10 mouse cellular contexts compared by ENCODE assay signal in the genomic region with DNA sequence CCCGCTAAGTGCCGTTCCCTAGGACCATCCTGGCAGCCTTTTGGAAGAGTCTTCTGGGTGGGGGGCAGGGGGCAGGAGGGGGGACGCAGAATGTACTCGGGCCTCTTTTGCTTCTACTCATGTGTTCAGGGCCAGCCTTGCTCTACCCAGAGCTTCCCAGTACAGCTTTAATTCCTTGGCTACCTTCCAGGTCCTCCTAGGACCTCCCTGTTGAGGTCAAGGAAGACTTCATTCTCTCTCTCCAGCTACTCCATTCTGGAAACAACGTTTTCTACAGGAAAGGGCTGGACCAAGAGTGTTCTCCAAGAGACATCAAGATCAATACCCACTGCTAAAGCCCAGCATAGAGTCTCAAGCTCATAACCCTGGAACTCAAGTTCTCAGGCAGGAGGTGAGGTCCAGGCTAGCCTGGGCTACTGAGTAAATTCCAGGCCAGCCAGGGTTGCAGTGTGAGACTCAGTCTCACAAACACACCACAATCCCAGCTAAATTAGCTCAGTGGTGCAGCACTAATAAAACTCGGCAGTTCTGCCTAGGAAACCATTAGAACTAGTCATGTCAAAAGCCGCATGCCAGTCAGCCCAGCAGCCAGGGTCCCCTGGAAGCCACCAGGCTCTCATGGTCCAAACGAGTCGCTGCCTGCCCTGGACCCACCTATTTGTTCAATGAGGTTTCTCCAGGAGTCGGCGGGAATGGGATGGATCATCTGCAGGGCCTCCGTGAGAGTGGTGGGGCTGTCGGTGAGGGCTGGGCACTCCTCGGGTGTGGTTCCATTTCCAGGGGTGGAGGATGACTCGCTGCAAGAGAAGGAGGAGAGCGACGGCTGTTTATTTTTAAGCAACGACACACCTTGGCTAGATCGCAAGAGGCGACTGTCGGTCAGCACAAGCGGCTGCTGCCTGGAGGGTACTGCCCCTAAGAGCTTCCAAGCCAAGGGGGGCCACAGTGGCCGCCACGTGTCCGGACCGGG. TPM values are rescaled to one million over a fixed set of nuclear protein-coding genes. Genes with fewer than 3 reads are reported as not detected.
DNase-seq lines count a peak whose midpoint lies in the region; ATAC-seq and TF ChIP-seq lines count a peak whose summit lies in the region.
"Had no signal": no experiment of that assay in that cellular context is flagged by ENCODE, and none has a peak within 500 bp of the region (broad histone marks: within the 10 kb centered on the region; RNA-seq: fewer than 3 reads in every experiment).

No protein-coding gene starts in this region.

- no peaks in the 10 kb centered on the region for H3K36me3 ChIP-seq in heart, embryonic 10.5 days
- H3K36me3 ChIP-seq in hindbrain, embryonic 11.5 days (ENCODE audit: control insufficient read depth, insufficient read depth, low read length) = no peaks in the 10 kb centered on the region
- H3K36me3 ChIP-seq in liver, embryonic 14.5 days (replicated peaks; ENCODE audit: control insufficient read depth, insufficient read depth, low read depth) = no peaks in the 10 kb centered on the region
- no peaks in the 10 kb centered on the region for H3K36me3 ChIP-seq in stomach, postnatal 0 days (ENCODE audit: control insufficient read depth, insufficient read depth, low read length)

- H3K9ac ChIP-seq in hindbrain, embryonic 11.5 days (ENCODE audit: low read depth, low read length) = no peak overlapping the region
- H3K9ac ChIP-seq in liver, embryonic 14.5 days (replicated peaks) = no peak overlapping the region
- peak overlapping the region; percentile 60 for H3K9ac ChIP-seq in stomach, postnatal 0 days (ENCODE audit: low read length)

- no peak for DNase-seq in heart, embryonic 10.5 days (ENCODE audit: low spot score)
- no peak for DNase-seq in heart, postnatal 10 days
- peak; percentile 17 for DNase-seq in R1 (ENCODE audit: low read depth, low spot score)
- DNase-seq in hindbrain, embryonic 11.5 days (ENCODE audit: low spot score) = no peak
- DNase-seq in liver, embryonic 14.5 days (ENCODE audit: low read depth in 3 of 3, low spot score in 3 of 3) = no peak
- no peak for DNase-seq in stomach, postnatal 0 days (ENCODE audit: low spot score)
- DNase-seq in thymus, adult 18-20 months = no peak
- DNase-seq in adrenal gland, postnatal 10 days = no peak

- no peak overlapping the region for H3K27ac ChIP-seq in heart, embryonic 10.5 days
- H3K27ac ChIP-seq in hindbrain, embryonic 11.5 days (ENCODE audit: low read depth, low read length) = no peak overlapping the region
- no peak overlapping the region for H3K27ac ChIP-seq in liver, embryonic 14.5 days
- peak overlapping the region; percentile 67; the same call in 1 of the 2 replicates for H3K27ac ChIP-seq in stomach, postnatal 0 days (replicated peaks)

- intact Hi-C loops in heart, postnatal 10 days (cut with DNase I) = no loop called here

- TF ChIP-seq EP300 in liver, embryonic 14.5 days (IDR thresholded peaks at IDR 0.05; ENCODE audit: low read depth) = no peak
- no peak for TF ChIP-seq EP300 in stomach, postnatal 0 days (optimal IDR thresholded peaks at IDR 0.05)

- ATAC-seq in hindbrain, embryonic 11.5 days (ENCODE audit: low FRiP score) = no peak; the same call in 1 of the 2 replicates
- no peak for ATAC-seq in liver, embryonic 14.5 days (ENCODE audit: insufficient read depth)
- peak; percentile 54 for ATAC-seq in stomach, postnatal 0 days (ENCODE audit: low FRiP score, low TSS enrichment)

- peak overlapping the region; percentile 81 for H3K4me3 ChIP-seq in heart, embryonic 10.5 days
- H3K4me3 ChIP-seq in hindbrain, embryonic 11.5 days (ENCODE audit: low read depth, low read length) = peak overlapping the region; percentile 67
- no peak overlapping the region for H3K4me3 ChIP-seq in liver, embryonic 14.5 days (ENCODE audit: insufficient read depth in 1 of 2, low read depth in 2 of 2, low read length in 2 of 2)
- peak overlapping the region; percentile 60 for H3K4me3 ChIP-seq in stomach, postnatal 0 days (ENCODE audit: low read depth, low read length)

- H3K4me2 ChIP-seq in hindbrain, embryonic 11.5 days (replicated peaks; ENCODE audit: low read depth, low read length) = peak overlapping the region; percentile 98
- H3K4me2 ChIP-seq in liver, embryonic 14.5 days (ENCODE audit: low read depth) = peak overlapping the region; percentile 62; the same call in 1 of the 2 replicates
- peak overlapping the region; percentile 99 for H3K4me2 ChIP-seq in stomach, postnatal 0 days (replicated peaks; ENCODE audit: low read depth)

- TF ChIP-seq CTCF in liver, embryonic 14.5 days (IDR thresholded peaks at IDR 0.05; ENCODE audit: low read depth) = no peak
- TF ChIP-seq CTCF in stomach, postnatal 0 days (IDR thresholded peaks at IDR 0.05; ENCODE audit: low read depth) = no peak

- H3K4me1 ChIP-seq in heart, embryonic 10.5 days = peaks cover 17% of the 10 kb centered on the region
- H3K4me1 ChIP-seq in hindbrain, embryonic 11.5 days (replicated peaks; ENCODE audit: control insufficient read depth, insufficient read depth, low read length) = peaks cover 4% of the 10 kb centered on the region; the same call in 1 of the 2 replicates
- H3K4me1 ChIP-seq in liver, embryonic 14.5 days (replicated peaks; ENCODE audit: control insufficient read depth in 2 of 2, insufficient read depth in 2 of 2, low read length in 1 of 2) = no peaks in the 10 kb centered on the region
- H3K4me1 ChIP-seq in stomach, postnatal 0 days (replicated peaks; ENCODE audit: control insufficient read depth, insufficient read depth) = peaks cover 6% of the 10 kb centered on the region; the same call in 1 of the 2 replicates

- peaks cover 70% of the 10 kb centered on the region for H3K27me3 ChIP-seq in heart, embryonic 10.5 days (ENCODE audit: insufficient read depth, poor library complexity, severe bottlenecking)
- H3K27me3 ChIP-seq in hindbrain, embryonic 11.5 days (ENCODE audit: control insufficient read depth, insufficient read depth, low read length) = peaks cover 19% of the 10 kb centered on the region
- peaks cover 31% of the 10 kb centered on the region for H3K27me3 ChIP-seq in liver, embryonic 14.5 days (ENCODE audit: control insufficient read depth, insufficient read depth, low read length)
- peaks cover 3% of the 10 kb centered on the region; the same call in 1 of the 2 replicates for H3K27me3 ChIP-seq in stomach, postnatal 0 days (ENCODE audit: control insufficient read depth, insufficient read depth, low read length)

- H3K9me3 ChIP-seq in heart, embryonic 10.5 days = no peaks in the 10 kb centered on the region
- H3K9me3 ChIP-seq in hindbrain, embryonic 11.5 days (ENCODE audit: control insufficient read depth, low read length) = no peaks in the 10 kb centered on the region
- no peaks in the 10 kb centered on the region for H3K9me3 ChIP-seq in liver, embryonic 14.5 days (ENCODE audit: control insufficient read depth, low read length)
- no peaks in the 10 kb centered on the region for H3K9me3 ChIP-seq in stomach, postnatal 0 days (ENCODE audit: control insufficient read depth, low read length)

- 22% methylated on average over 26 of the region's 26 CpGs for WGBS in heart, embryonic 10.5 days
- WGBS in hindbrain, embryonic 11.5 days = 22% methylated on average over 26 of the region's 26 CpGs
- 13% methylated on average over 26 of the region's 26 CpGs for WGBS in liver, embryonic 14.5 days (ENCODE audit: insufficient replicate concordance)
- 20% methylated on average over 26 of the region's 26 CpGs for WGBS in stomach, postnatal 0 days

RNA-seq across cellular contexts. Expression of a gene that starts 0.8 kb away (rescaled TPM):
- 0.18 TPM in 1 of 2 replicates, not detected in the other for polyA plus RNA-seq in heart, embryonic 10.5 days (2016; fragmentation: Nextera tagmentation; extraction: Ambion mirVana)
- total RNA-seq in heart, postnatal 10 days (2021) = not detected
- polyA plus RNA-seq in hindbrain, embryonic 11.5 days (2014; fragmentation: Nextera tagmentation; extraction: Ambion mirVana) = not detected in 2 replicates
- polyA plus RNA-seq in liver, embryonic 14.5 days (2012; rRNA removed) = 0.28 and 0.37 TPM in 2 replicates
- polyA plus RNA-seq in liver, embryonic 14.5 days (2014; fragmentation: Nextera tagmentation; extraction: Ambion mirVana) = 0.20 and 0.54 TPM in 2 replicates
- 2.0 and 2.2 TPM in 2 replicates for polyA plus RNA-seq in stomach, postnatal 0 days (2015; fragmentation: Nextera tagmentation; extraction: Ambion mirVana)
- total RNA-seq in adrenal gland, postnatal 10 days (2021) = under 1 TPM; 0.72 to 0.79 TPM
- total RNA-seq: CH12.LX had no signal
- polyA plus RNA-seq: erythroblast, embryonic 14.5 days had no signal

RNA-seq across cellular contexts. Expression of a gene that starts 38.8 kb away (rescaled TPM):
- polyA plus RNA-seq in heart, embryonic 10.5 days (2016; fragmentation: Nextera tagmentation; extraction: Ambion mirVana) = not detected in 2 replicates
- not detected for total RNA-seq in heart, postnatal 10 days (2021)
- not detected in 2 replicates for polyA plus RNA-seq in hindbrain, embryonic 11.5 days (2014; fragmentation: Nextera tagmentation; extraction: Ambion mirVana)
- not detected in 2 replicates for polyA plus RNA-seq in liver, embryonic 14.5 days (2012; rRNA removed)
- not detected in 2 replicates for polyA plus RNA-seq in liver, embryonic 14.5 days (2014; fragmentation: Nextera tagmentation; extraction: Ambion mirVana)
- polyA plus RNA-seq in stomach, postnatal 0 days (2015; fragmentation: Nextera tagmentation; extraction: Ambion mirVana) = not detected in 2 replicates
- total RNA-seq in adrenal gland, postnatal 10 days (2021) = under 1 TPM in 1 of 2 experiments, not detected in 1; 0.81 TPM
- total RNA-seq: CH12.LX had no signal
- polyA plus RNA-seq: erythroblast, embryonic 14.5 days had no signal

Comparison
In these comparisons a context has a peak if more than half of its experiments do, and no peak if none do; other contexts are left out.
1. H3K4me3 ChIP-seq: peak in heart, embryonic 10.5 days (single experiment), hindbrain, embryonic 11.5 days (single experiment) and stomach, postnatal 0 days (single experiment); none in liver, embryonic 14.5 days (0 of 2).
2. Peak in every context shown above with its lines, with median percentiles within 50 percentile points of each other: H3K4me2 ChIP-seq.